Mouse (Mus musculus) urinary bladder, adult 18-20 months (tissue): ENCODE measurements around the gene Dlx1.
A peak's percentile ranks its signal among the peaks of the same experiment; 100 is the strongest.

Experiments used
- DNase-seq, 2 experiments: peaks; one replicate each; pipeline ENCODE4 v3.0.0; 2022; ENCODE audit warnings: low spot score in 2 of 2, mixed read lengths in 2 of 2

The Dlx1 gene

DNA sequence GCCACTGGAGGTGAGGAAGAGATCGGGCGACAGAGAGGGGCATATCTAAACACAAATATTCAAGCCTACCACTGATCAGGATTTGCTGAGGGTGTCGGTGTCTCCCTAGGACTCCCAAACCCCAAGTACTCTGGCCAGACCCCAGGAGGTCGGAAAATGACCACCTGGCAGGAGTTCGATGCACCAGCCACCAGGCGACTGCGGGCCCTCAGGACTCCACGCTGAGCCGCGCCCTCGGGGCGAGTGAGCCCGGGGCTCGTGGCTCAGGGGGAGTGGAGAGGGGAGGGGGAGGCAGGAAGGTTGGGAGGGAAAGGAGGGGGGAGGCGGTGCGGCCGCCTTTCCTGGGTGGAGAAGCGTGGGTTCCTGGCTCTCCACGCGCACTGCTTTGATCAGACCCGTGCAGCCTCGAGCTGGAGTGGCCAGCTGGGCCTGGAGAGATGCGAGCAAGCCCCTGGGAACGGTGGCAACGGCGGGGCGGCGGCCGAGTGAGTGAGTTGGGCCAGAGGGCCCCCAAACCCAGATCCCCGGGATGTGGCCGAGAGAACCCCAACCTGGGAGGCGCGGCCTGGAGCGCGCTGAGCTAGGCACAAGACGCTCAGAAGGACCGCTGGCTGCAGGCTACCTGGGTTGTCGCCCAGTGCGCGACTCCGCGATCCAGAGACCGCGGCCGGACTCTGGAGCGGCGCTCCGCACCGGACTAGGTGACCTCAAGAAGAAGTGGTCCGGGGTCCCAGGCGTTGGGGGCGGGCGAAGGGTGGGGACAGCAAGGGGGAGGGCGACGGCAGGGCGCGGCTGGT is 999 bp downstream of the Dlx1 start:
- DNase-seq: no peak

GRCm38 (mm10) chr2:71529511-71530351 is 1.8 kb downstream of the Dlx1 start:
- peak; percentile 53 to 57 for DNase-seq

DNA sequence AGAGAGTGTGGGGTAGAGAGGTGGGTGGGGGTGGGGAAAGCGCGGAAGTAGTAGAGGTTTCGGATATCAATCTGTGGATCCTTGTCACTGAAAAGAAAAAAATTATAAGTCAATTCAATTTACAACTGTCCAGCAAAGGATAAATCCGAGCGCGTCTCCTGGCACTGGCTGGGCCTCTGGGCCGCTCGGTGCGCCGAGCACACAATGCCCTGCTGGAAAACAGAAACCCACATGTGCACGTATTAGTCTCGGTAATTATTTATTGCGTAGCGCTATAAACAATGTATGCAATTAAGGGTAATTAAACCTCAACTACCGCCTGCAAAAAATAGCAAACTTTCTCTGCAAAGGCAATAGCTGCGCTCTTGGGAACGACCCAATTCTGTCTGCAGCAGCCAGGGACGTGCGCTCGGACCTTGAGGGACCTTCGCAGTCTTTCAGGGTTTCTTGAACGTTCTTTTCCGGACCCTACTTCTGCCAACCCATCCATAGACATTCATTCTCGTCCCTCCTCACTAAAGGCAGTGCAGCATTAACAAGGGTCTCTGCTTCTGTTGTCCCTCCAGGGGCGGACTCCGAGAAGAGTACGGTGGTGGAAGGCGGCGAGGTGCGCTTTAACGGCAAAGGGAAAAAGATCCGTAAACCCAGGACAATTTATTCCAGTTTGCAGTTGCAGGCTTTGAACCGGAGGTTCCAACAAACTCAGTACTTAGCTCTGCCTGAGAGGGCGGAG is 2.6 kb downstream of the Dlx1 start:
- DNase-seq: no peak

DNA sequence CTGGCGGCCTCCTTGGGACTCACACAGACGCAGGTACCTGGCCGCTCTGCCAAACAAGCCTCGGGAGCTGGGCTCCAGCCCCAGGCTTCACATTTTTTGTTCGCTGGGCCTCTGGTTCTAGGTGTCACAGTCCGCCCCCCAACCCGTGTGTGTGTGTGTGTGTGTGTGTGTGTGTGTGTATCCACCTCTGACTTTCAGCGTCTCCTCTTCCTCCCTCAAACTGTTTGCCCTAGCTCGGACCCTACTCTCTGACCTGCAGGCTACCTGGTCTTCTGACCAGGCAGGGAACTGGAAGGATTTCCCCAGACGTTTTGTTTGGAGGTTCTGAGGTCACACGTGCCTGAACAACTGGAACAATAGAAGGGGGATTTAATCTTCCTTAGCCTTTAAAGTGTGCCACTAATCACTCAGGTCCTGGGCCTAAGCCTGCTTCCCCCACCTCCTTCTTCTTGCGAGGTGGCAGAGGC is 3.2 kb downstream of the Dlx1 start:
- no peak for DNase-seq

- DNase-seq: no peak
Observed at GRCm38 (mm10) chr2:71531990-71532970, 4.4 kb downstream of the Dlx1 start.

- no peak for DNase-seq
Observed at GRCm38 (mm10) chr2:71533094-71533493, 5.2 kb downstream of the Dlx1 start.

GRCm38 (mm10) chr2:71534242-71535052 is 6.5 kb downstream of the Dlx1 start:
- no peak for DNase-seq

- DNase-seq: no peak
Observed at GRCm38 (mm10) chr2:71540611-71541417, 12.9 kb downstream of the Dlx1 start.

GRCm38 (mm10) chr2:71541418-71542226 is 13.7 kb downstream of the Dlx1 start:
- no peak for DNase-seq

DNA sequence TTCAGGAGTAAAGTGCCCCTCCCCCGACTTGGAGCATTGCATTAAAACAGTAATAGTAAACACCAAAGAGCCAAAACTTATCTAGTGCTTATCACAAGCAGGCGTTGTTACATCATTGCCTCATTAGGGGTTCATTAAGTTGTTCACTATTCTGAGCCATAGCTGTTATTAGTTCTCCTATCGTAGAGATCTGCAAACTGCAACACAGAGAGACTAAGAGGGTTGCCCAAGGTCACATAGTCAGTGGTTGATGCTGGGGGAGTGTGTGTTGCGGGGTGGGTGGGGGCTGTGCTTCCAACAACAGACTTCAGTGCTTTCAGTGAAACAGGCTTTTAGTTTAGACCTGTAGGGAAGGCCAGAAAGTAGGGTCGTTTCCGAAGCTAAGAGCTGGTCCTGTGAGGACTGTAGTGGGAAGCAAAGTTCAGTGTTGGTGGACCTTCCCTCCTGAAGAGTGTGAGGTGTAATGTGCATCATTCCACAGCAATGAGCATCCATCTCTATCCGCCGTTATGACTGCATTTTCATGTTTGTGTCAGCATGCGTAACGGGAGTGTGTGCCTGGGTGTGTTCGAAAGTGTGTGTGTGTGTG is 14.4 kb downstream of the Dlx1 start:
- no peak for DNase-seq

DNA sequence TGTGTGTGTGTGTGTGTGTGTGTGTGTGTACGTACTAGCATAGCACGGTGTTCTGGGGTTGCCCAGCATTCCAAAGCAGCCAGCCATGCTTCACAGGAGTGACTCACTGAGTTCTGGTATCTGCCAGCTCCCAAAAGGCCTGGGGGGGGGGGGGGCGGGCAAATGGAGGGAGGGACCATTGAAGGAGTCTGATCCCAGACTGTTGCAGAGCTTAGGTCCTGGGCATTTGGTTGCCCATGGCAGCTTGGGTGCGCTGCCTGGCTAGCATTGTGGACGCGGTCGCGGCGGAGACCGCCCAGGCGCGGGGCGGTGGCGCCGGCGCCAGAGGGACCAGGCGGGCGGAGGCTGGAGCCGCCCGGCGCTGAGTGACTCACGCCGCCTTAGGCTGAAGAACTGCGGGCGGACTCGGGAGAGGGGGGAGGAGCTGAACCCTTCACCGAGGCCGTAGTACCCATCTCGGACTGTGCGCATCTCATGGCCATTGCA is 14.9 kb downstream of the Dlx1 start:
- peak; percentile 55 to 58 for DNase-seq

GRCm38 (mm10) chr2:71543531-71543930 is 15.6 kb downstream of the Dlx1 start:
- no peak for DNase-seq

- DNase-seq: no peak
Observed at GRCm38 (mm10) chr2:71543948-71544347, 16.0 kb downstream of the Dlx1 start.

- DNase-seq: peak in 1 of 2 experiments; percentile 42
Observed at GRCm38 (mm10) chr2:71544391-71545285, 16.7 kb downstream of the Dlx1 start.

DNA sequence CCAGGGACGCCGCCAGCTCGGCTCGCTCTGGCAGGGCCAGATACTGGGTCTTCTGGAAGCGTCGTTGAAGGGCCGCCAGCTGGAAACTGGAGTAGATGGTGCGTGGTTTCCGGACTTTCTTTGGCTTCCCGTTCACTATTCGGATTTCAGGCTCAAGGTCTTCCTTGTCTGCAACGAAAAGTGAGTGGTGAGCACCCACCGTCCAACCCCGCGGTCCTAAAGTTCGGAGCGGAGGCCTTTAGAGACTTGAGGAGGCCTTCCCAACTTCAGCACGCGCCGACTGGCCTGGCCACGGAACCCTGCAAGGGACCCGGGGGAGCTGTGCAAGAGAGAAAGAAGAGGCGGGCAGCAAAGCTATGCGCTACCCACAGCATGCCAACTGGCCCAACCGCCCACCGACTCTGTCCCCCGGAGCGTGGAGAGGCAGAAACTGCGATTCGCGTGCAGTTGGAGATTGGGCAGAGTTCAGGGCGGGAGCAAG is 17.5 kb downstream of the Dlx1 start:
- peak in 1 of 2 experiments; percentile 41 for DNase-seq

DNA sequence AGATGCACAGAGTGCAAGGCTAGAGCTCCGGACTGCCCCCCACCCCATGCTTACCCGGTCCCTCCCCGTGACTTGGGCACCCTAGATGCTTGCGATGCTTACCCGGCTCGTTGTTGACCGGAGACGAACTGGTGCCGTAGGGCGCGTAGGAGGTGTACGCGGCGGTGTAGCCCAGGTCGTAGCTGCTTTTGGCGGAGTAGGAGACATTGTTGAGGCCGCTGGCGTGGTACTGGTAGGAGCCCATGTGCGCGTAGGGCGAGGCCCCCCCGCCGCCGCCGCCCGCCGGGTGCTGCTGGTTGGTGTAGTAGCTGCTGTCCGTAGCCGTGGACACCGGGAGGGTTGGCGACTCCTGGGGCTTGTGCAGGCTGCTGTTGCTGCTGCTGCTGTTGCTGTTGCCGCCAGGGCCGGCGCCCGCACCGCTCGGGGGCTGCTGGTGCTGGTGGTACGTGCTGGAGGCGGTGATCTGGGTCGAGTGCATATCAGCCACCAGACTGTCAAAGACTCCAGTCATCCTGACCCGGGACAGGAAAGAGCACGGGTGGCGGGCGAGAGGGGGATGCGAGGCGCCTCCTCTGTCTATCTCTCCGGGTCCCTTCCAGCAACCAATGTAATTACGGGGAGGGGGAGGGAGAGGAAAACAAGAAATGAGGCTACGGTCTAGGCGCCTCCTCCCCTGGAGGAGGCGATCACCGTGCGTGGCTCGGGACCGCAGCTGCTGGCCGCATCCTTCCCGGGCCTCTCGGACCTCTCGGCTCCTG is 18.1 kb downstream of the Dlx1 start:
- DNase-seq: peak in 1 of 2 experiments; percentile 56
